Mouse (Mus musculus) lung, postnatal 14 days (tissue): ENCODE measurements around the gene Tmem123.

ENCODE experiments used
- DNase-seq: peaks from one replicate; pipeline ENCODE4 v3.0.0; 2021

The Tmem123 gene

DNA sequence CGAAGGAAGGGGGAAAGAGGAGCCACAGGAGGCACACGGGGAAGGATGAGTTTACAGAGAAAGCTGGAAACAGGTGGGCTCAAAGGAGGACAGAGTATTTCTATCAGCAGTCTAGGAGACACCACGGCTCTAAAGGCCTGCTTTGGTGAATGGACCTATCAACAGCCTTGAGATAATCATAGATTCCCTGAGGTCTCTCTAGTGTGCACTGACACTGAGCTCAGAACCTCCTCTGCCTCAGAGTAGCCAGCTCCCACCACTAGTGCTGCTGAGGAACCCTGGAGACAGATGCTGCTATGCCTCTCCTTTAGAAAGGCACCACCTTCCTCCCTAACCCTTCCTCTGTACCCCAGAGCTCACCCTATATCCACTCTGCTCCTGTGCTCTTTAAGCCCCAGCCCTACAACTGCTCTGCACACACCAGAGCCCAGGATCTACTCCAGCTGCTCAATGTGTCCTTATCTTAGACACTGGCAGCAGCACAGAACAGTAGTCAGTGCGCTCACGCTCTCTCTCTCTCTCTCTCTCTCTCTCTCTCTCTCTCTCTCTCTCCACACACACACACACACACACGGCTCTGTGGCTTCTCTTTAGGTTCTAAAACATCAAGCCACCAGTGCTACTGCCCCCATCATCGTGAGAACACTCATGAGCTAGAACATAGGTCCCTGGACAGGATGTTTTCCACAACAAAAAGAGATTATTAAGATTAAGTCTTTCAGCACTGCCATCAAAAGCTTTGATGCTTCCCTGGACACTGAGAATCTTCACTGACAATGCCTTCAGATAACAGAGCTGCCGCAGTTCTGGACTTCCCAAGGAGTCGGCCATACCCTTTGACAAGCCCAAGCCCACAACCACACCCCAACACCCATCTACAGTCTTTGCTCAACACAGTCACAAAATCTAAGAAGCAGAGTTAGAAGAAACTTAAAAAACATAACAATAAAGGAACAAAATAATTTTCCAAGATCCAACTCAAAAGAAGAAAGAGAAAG is 66.0 kb downstream of the Tmem123 start:
- DNase-seq = no peak

DNA sequence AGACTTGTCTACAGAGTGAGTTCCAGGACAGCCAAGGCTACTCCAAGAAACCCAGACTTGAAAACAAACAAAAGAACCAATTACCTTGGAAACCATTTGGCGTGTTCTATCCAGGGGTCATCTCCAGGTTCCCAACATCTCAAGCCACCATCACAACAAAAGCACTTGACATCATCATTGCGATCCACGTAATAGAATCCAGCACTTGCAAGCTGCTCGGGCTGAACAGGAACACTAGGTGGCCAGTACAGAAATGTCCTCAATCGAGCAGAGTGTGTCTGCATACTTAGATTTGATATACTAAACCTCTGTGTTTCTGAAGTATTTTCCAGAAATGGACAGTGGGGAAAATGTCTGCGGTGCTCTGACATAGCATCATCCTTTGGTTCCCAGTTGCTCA is 69.6 kb downstream of the Tmem123 start:
- no peak for DNase-seq

DNA sequence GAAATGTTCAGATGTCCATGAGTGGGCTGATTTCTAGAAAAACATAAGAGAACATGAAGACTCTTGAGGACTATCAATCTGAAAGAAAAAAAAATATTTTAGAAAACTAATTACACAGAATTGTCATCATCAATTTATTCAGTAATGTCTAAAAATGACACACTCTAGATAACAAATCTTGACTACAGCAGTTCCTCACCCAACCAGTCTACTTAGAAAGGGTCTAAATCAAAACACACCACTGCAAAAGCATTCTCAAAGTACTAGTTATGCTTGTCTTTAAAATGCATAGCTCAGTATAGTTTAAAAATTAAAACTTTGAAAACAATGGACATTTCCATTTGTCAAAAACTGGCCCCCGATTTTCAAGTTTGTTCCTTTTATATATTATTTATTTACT is 71.5 kb downstream of the Tmem123 start:
- no peak for DNase-seq

DNA sequence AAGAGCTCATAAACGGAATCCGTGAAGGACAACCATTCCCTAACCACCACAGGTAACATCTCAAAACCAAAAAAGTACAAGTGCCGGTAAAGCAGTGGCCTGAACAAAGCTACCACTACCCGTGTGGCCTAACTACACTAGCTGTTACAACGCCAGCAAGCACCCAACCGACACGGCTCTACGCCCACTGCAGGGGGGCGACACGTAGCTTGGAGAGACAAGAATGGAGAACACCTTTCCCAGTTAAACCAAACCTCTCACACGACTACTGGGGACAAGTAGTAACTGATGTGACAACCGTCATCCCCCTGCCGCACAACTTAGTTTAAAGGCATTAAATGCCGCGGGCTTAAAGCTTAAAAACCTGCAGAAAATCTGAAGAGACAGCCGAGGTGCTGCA is 72.5 kb downstream of the Tmem123 start:
- peak; percentile 52 for DNase-seq

DNA sequence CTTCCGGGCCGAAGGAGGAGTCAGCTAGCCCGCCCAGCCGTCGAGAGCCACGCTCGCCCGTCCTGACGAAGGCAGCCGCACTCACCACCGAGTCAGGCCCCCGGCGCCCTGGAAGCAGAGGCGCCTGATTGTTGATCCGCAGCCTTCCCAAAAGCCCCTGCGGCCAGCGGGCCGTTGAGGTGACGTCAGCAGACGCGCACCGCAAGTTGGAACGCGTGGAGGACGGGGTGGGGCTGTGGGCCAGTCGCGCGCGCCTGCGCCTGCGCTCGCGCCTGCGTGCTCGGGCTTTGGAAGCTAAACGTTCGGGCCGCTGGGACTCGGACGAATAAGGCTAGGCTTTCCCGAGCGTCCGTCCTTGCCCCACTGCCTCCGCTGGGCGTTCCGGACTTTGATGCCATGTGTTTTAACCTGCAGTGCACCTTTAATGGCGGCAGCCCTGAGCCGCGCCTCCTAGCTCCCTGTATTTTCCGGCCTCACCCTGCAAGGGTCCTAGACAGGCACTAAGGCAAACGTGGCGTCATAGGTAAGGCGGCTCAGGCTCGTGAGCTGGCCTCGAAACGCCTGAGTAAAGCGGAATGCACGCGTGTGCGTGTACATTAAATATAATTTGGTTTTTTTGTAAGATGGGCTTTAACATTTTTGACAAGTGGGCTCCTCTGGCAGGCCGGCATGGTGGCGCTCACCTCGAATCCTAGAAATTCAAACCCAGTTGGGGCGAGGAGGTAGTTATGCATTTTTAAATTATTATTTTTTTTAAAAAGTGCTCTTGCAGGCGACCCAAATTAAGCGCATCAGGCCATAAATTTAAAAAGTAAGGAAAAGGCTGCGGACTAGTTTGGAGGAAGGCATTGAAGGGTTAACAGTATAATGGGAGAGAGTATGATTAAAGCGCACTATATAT is 73.3 kb downstream of the Tmem123 start, which contains the start of gene Birc2:
TSS of gene Birc2 (minus strand) at position 160 of the 901 bp plus-strand sequence.
- DNase-seq = peak; percentile 96

DNA sequence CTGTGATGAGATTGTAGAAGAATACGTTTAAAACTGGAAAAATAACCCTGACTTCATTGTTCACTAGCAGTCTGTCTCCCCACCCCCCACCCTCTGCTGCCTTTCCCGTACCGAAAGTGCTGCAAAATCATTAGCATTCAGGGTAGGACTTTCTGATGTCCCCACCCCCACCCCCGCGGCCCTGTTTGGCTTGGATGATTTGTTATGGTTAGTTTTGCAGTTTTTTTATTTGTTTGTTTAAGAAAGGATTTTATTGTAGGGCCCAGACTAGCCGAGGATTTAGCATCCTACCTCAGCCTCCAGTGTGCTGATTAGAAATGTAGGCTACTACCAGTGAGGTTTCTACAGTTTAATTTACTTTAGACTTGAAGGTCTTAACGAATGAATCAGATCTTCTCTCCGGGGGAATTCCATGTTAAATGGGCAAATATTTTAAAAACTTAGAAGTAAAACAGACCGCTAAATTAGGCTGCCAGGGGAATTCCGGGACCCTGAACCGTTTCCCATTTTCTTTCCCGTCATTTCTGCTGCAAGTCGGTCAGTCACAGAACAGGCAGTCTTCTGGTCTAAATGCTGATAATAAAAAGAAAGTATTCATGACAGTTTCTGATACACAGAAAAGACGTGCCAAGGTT is 74.1 kb downstream of the Tmem123 start:
- DNase-seq = no peak

DNA sequence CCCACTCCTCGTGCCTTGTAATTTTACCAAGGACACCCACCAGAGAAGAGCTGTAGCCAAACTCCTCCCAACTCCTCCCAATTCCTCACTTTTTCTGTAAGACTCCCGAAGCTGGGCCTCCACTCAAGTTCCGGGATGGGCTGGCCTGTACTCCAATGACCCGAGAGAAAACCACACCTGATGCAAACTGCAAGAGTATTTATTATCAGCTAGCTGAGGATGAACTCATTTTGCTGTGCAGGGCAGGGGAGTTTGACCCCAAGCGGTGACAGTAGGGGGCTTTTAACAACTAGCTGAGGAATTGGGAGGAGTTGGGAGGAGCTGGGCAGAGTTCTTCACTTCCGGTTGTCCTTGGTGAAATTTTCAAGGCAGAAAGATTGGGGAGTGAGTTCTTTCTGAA is 77.4 kb downstream of the Tmem123 start:
- no peak for DNase-seq
